Mouse (Mus musculus): ENCODE data around the gene Ywhaq.

GRCm38 (mm10) chr12:21430140-21430539 is 12.7 kb upstream of the Ywhaq start:
- TF ChIP-seq POLR2A (IDR thresholded peaks at IDR 0.05; ENCODE audit: insufficient read depth, low read depth, low read length) (no peak), CTCF (IDR thresholded peaks at IDR 0.05) (no peak), EP300 (IDR thresholded peaks at IDR 0.05; ENCODE audit: insufficient read depth, low read depth, low read length) (no peak)

Measured in heart, adult 2 months (tissue).